ENCODE assay signal across 19 mouse cellular contexts in genomic region chr7:139339184-139339583, GRCm38 (mm10). TPM values are rescaled to one million over a fixed set of nuclear protein-coding genes. Genes with fewer than 3 reads are reported as not detected.
DNase-seq lines count a peak whose midpoint lies in the region; ATAC-seq lines count a peak whose summit lies in the region.
"Had no signal": no experiment of that assay in that cellular context is flagged by ENCODE, and none has a peak within 500 bp of the region (broad histone marks: within the 10 kb centered on the region; RNA-seq: fewer than 3 reads in every experiment).

No protein-coding gene starts in this region.

- WGBS in heart, embryonic 12.5 days = 55% methylated on average over 3 of the region's 3 CpGs
- 66% methylated on average over 3 of the region's 3 CpGs for WGBS in heart, embryonic 16.5 days

- H3K27ac ChIP-seq in heart, embryonic 12.5 days (ENCODE audit: poor library complexity, severe bottlenecking) = peak overlapping the region; percentile 52
- H3K27ac ChIP-seq in heart, embryonic 16.5 days (ENCODE audit: low read length) = peak overlapping the region; percentile 19
- H3K27ac ChIP-seq: embryonic facial prominence, embryonic 12.5 days; forebrain, embryonic 15.5 days; hindbrain, embryonic 15.5 days; kidney, embryonic 15.5 days had no signal

- H3K9ac ChIP-seq in heart, embryonic 12.5 days = no peak overlapping the region
- peak overlapping the region; percentile 25; the same call in 1 of the 2 replicates for H3K9ac ChIP-seq in heart, embryonic 16.5 days (ENCODE audit: low read length)
- H3K9ac ChIP-seq: embryonic facial prominence, embryonic 12.5 days; forebrain, embryonic 15.5 days; hindbrain, embryonic 15.5 days; kidney, embryonic 15.5 days had no signal

- peaks cover 10% of the 10 kb centered on the region for H3K4me1 ChIP-seq in heart, embryonic 12.5 days (replicated peaks)
- H3K4me1 ChIP-seq in heart, embryonic 16.5 days (ENCODE audit: control insufficient read depth, insufficient read depth, low read length) = peaks cover 8% of the 10 kb centered on the region; the same call in 1 of the 2 replicates
- H3K4me1 ChIP-seq: embryonic facial prominence, embryonic 12.5 days; forebrain, embryonic 15.5 days; hindbrain, embryonic 15.5 days had no signal

- H3K4me2 ChIP-seq in heart, embryonic 12.5 days = no peak overlapping the region
- H3K4me2 ChIP-seq in heart, embryonic 16.5 days (ENCODE audit: low read depth, low read length) = no peak overlapping the region
- H3K4me2 ChIP-seq: embryonic facial prominence, embryonic 12.5 days; forebrain, embryonic 15.5 days; hindbrain, embryonic 15.5 days; kidney, embryonic 15.5 days had no signal

- H3K27me3 ChIP-seq in heart, embryonic 12.5 days (replicated peaks) = no peaks in the 10 kb centered on the region
- H3K27me3 ChIP-seq in heart, embryonic 16.5 days (ENCODE audit: control insufficient read depth, insufficient read depth, low read length) = no peaks in the 10 kb centered on the region
- H3K27me3 ChIP-seq: embryonic facial prominence, embryonic 12.5 days; forebrain, embryonic 15.5 days; hindbrain, embryonic 15.5 days; kidney, embryonic 15.5 days; Patski had no signal

- DNase-seq in adrenal gland, postnatal 10 days = peak; percentile 22
- no peak for DNase-seq in adrenal gland, postnatal 25 days
- no peak for DNase-seq in heart, postnatal 4 days
- no peak for DNase-seq in heart, adult 9 months (ENCODE audit: low spot score in 2 of 2)
- DNase-seq: cerebellum, adult 11-12 months; cerebellum, adult 9-10 months; cerebellum, postnatal 25 days; gastrocnemius, postnatal 36 days; heart, adult 11 months; kidney, adult 2 months had no signal

- H3K36me3 ChIP-seq in heart, embryonic 12.5 days = no peaks in the 10 kb centered on the region
- no peaks in the 10 kb centered on the region for H3K36me3 ChIP-seq in heart, embryonic 16.5 days (ENCODE audit: control insufficient read depth, insufficient read depth)
- H3K36me3 ChIP-seq: embryonic facial prominence, embryonic 12.5 days; forebrain, embryonic 15.5 days; hindbrain, embryonic 15.5 days; kidney, embryonic 15.5 days had no signal

- no peaks in the 10 kb centered on the region for H3K9me3 ChIP-seq in heart, embryonic 12.5 days (replicated peaks)
- no peaks in the 10 kb centered on the region; the same call in 1 of the 2 replicates for H3K9me3 ChIP-seq in heart, embryonic 16.5 days (replicated peaks; ENCODE audit: control insufficient read depth, low read length)
- H3K9me3 ChIP-seq: embryonic facial prominence, embryonic 12.5 days; forebrain, embryonic 15.5 days; hindbrain, embryonic 15.5 days; kidney, embryonic 15.5 days had no signal

- ATAC-seq in heart, embryonic 12.5 days (ENCODE audit: insufficient number of reproducible peaks, low FRiP score) = no peak
- 0 out of 2 replicates have a peak, but pooled peaks have one; percentile 37 for ATAC-seq in heart, embryonic 16.5 days (replicated peaks; ENCODE audit: extremely low read depth, insufficient read depth, low FRiP score)
- ATAC-seq: activated CD4-positive, CD25-positive, alpha-beta regulatory T cell, adult 4 months; forebrain, embryonic 15.5 days; intestine, embryonic 16.5 days; Patski had no signal

- no peak overlapping the region for H3K4me3 ChIP-seq in heart, embryonic 12.5 days
- no peak overlapping the region for H3K4me3 ChIP-seq in heart, embryonic 16.5 days (ENCODE audit: low read length)
- H3K4me3 ChIP-seq: embryonic facial prominence, embryonic 12.5 days; forebrain, embryonic 15.5 days; hindbrain, embryonic 15.5 days; kidney, embryonic 15.5 days had no signal

RNA-seq across cellular contexts. Expression of gene Inpp5a, which starts 49.7 kb away (rescaled TPM):
- total RNA-seq in adrenal gland, postnatal 10 days (2021) = 10 to 100 TPM; 59.4 to 64.1 TPM
- total RNA-seq in adrenal gland, postnatal 25 days (2021) = 67.4 and 93.7 TPM in 2 replicates
- polyA plus RNA-seq in heart, embryonic 12.5 days (2016; fragmentation: Nextera tagmentation; extraction: Ambion mirVana) = 96.3 and 104 TPM in 2 replicates
- 100 to 1,000 TPM; 183 to 186 TPM for total RNA-seq in heart, postnatal 4 days (2021)
- 47.4 and 54.8 TPM in 2 replicates for polyA plus RNA-seq in heart, embryonic 16.5 days (2015; fragmentation: Nextera tagmentation; extraction: Ambion mirVana)
